Mouse (Mus musculus) forebrain, embryonic 16.5 days (tissue): ENCODE measurements at regions not wholly inside any gene's neighbourhood (a gene's known extent, or its start where the extent isn't known, plus 50 kb on each side); places are given as distances from the start of the nearest gene placed in this dataset.

Experiments used
- ATAC-seq: fragments of 200-750 bp; cut with Nextera tagmentation; 2 replicates; pipeline ENCODE4 v1.8.0; 2017; ENCODE audit warnings: mild to moderate bottlenecking, moderate library complexity
- H3K27ac ChIP-seq: fragments of 300-500 bp; sonication (generic); 2 replicates; pipeline ENCODE4 v1.5.1; 2014; ENCODE audit warnings: low read length, control low read depth
- H3K27me3 ChIP-seq: fragments of 300-500 bp; sonication (generic); replicated peaks from 2 replicates; pipeline ENCODE4 v1.6.1; 2014; ENCODE audit warnings: low read length; ENCODE audit not compliant: control insufficient read depth, insufficient read depth
- H3K36me3 ChIP-seq: fragments of 300-500 bp; sonication (generic); 2 replicates; pipeline ENCODE4 v1.6.1; 2014; ENCODE audit not compliant: control insufficient read depth, insufficient read depth
- H3K4me1 ChIP-seq: fragments of 300-500 bp; sonication (generic); replicated peaks from 2 replicates; pipeline ENCODE4 v1.6.1; 2014; ENCODE audit warnings: low read length; ENCODE audit not compliant: control insufficient read depth, insufficient read depth
- H3K4me2 ChIP-seq: fragments of 300-500 bp; sonication (generic); 2 replicates; pipeline ENCODE4 v1.6.1; 2014; ENCODE audit warnings: mild to moderate bottlenecking, low read length, control low read depth
- H3K4me3 ChIP-seq: fragments of 300-500 bp; sonication (generic); replicated peaks from 2 replicates; pipeline ENCODE4 v1.5.1; 2014; ENCODE audit warnings: mild to moderate bottlenecking, low read length, control low read depth
- H3K9ac ChIP-seq: fragments of 300-500 bp; sonication (generic); replicated peaks from 2 replicates; pipeline ENCODE4 v1.6.1; 2014; ENCODE audit warnings: low read depth, low read length, control low read depth
- H3K9me3 ChIP-seq: fragments of 300-500 bp; sonication (generic); 2 replicates; pipeline ENCODE4 v1.6.1; 2016; ENCODE audit warnings: low read length; ENCODE audit not compliant: control insufficient read depth
- WGBS: fragments of 180-500 bp; shearing (Covaris S2); extraction: QIAGEN DNeasy Blood & Tissue Kit; methylation state at CpG from one replicate; pipeline ENCODE4 v1.1.7; 2014; 5-methylcytosine and 5-hydroxymethylcytosine counted together

DNA sequence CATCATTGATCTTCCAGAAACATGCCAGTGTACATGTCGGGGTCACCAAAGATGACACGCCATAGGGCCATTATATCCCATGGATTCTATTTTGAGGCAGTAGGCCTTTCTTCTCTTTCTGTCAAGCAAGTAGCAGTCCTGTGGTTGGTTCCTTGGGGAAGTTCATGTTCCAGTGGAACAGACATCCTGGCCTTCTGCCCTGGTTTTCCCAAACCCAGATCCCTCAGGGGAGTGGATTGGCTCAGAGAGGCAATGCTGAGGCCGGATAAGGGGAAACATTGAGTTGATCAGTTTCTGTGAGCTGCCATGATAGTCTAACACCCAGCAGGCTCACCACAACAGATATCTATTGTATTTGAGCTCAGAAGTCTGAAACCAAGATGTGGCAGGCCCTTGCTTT lies 125.9 kb downstream of the Pdgfra start:
- H3K4me1 ChIP-seq = no peaks in the 10 kb centered on the region
- no peak overlapping the region for H3K27ac ChIP-seq
- ATAC-seq = no peak
- H3K4me3 ChIP-seq = no peak overlapping the region
- H3K27me3 ChIP-seq = no peaks in the 10 kb centered on the region
- no peak overlapping the region for H3K9ac ChIP-seq
- H3K9me3 ChIP-seq = no peaks in the 10 kb centered on the region
- no peaks in the 10 kb centered on the region for H3K36me3 ChIP-seq
- H3K4me2 ChIP-seq = no peak overlapping the region
- WGBS = 92% methylated on average over 3 of the region's 3 CpGs

DNA sequence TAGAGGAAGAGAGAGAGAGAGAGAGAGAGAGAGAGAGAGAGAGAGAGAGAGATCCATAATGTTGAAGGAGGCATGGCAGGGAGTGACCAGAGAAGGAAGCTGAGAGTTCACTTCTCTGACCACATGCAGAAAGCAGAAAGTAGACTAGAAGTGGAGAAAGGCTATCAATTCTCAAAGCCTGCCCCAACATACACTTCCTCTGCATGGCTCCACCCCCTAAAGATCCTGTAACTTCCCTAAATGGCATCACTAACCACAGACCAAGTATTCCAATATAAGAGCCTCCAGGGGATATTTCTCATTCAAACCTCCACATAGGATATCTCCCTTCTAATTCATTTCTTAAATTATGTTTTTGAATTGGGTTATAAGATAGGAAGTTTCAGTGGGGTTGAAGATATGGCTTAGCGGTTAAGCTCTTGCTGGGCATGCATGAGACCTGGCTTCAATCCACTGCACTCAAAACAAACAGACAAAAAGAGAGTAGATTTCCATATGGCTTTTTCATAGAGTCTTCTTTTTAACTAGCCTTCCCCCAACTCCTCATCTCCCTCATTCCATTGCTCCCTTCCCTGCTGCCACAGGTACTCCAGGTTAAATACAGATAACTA lies 127.6 kb downstream of the Pdgfra start:
- no peaks in the 10 kb centered on the region for H3K9me3 ChIP-seq
- no peak for ATAC-seq
- WGBS = 96% methylated on average over 1 of the region's 1 CpGs
- no peak overlapping the region for H3K9ac ChIP-seq
- H3K27me3 ChIP-seq = no peaks in the 10 kb centered on the region
- no peaks in the 10 kb centered on the region for H3K4me1 ChIP-seq
- no peak overlapping the region for H3K4me3 ChIP-seq
- H3K36me3 ChIP-seq = no peaks in the 10 kb centered on the region
- no peak overlapping the region for H3K4me2 ChIP-seq
- H3K27ac ChIP-seq = no peak overlapping the region

DNA sequence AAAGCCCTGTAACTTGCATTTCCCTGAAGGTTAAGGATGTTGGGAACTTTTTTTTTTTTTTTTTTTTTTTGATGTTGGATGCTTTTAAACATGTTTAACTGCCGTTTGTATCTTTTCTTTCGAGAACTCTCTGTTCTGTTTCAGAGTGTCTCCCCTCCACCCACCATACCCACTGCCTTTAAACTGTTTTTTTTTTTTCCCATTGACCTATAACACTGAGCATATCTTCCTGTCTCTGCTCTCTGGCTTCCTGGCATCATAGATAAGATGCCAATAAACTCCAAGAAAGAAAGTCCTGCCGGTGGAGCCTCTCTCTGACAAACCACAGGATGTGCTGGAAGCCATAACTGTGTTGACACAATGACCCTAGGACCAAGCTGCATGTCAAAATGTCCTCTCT lies 128.6 kb downstream of the Pdgfra start:
- Histone ChIP-seq H3K4me3 (no peak overlapping the region), H3K27me3 (no peaks in the 10 kb centered on the region), H3K4me2 (no peak overlapping the region), H3K36me3 (no peaks in the 10 kb centered on the region), H3K9me3 (no peaks in the 10 kb centered on the region), H3K4me1 (no peaks in the 10 kb centered on the region), H3K9ac (no peak overlapping the region), H3K27ac (no peak overlapping the region)
- 90% methylated on average over 3 of the region's 3 CpGs for WGBS
- no peak for ATAC-seq

DNA sequence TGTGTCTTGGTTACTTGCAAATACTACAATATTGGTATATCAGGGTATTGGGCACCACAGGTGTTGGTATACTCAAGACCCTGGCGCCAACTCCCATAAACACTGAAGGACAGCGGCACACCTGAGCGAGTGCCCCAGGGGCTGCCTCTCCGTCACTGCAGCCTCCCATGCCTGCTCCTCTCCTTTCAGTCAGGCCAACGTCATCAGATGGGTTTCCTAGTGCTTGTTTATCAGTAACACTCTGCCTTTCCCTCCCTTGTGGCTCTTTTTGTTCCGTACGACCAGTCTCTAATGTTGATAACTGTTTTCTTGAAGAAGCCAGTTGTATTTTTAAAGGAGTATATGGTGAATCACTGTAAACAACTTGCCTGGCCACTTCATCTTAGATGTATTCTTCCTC lies 129.4 kb downstream of the Pdgfra start:
- no peak overlapping the region for H3K4me3 ChIP-seq
- H3K4me2 ChIP-seq = no peak overlapping the region
- H3K9me3 ChIP-seq = no peaks in the 10 kb centered on the region
- no peak overlapping the region for H3K27ac ChIP-seq
- 92% methylated on average over 7 of the region's 7 CpGs for WGBS
- H3K36me3 ChIP-seq = no peaks in the 10 kb centered on the region
- no peak overlapping the region for H3K9ac ChIP-seq
- no peaks in the 10 kb centered on the region for H3K4me1 ChIP-seq
- H3K27me3 ChIP-seq = no peaks in the 10 kb centered on the region
- no peak for ATAC-seq

DNA sequence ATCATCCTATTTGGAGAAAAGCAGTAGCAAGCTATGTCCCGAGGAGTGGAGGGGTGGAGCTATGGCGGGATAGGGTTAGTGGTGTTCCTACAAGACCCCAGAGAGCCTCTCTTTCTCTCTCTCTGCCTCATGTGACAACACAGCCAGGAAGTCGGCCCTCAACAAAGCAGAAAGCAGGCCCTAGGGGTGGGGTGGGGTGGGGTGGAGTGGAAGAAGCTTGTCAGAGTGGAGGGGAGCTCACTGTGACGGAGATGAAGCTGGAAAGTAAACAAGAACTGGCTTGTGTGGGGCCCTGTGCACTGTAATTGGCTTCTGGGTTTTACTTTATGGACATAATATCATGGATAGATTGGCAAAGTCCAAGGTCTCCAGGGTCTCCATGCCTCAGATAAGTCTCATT lies 130.5 kb downstream of the Pdgfra start:
- no peaks in the 10 kb centered on the region for H3K27me3 ChIP-seq
- no peak overlapping the region for H3K4me2 ChIP-seq
- no peaks in the 10 kb centered on the region for H3K4me1 ChIP-seq
- no peak overlapping the region for H3K4me3 ChIP-seq
- H3K27ac ChIP-seq = no peak overlapping the region
- 73% methylated on average over 4 of the region's 4 CpGs for WGBS
- no peak overlapping the region for H3K9ac ChIP-seq
- no peak for ATAC-seq
- H3K9me3 ChIP-seq = no peaks in the 10 kb centered on the region
- H3K36me3 ChIP-seq = no peaks in the 10 kb centered on the region

DNA sequence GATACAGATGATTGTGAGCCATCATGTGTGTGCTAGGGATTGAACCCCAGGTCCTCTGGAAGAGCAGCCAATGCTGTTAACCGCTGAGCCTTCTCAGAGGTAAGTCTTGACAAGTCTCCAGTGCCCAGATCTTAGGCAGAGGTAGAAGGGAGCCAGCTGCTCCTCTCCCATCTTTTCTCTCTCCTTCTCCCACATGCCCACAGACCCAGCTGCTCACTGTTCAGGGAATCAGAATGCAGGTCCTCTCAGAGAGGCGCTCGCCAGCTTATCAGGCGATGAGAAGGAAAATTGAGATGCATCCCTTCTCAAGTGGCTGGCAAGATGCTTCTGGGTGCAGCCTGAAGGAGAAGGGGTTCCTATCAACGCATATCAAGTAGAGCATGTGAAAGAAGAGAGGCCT lies 131.7 kb downstream of the Pdgfra start:
- Histone ChIP-seq H3K4me2 (no peak overlapping the region), H3K36me3 (no peaks in the 10 kb centered on the region), H3K9me3 (no peaks in the 10 kb centered on the region), H3K4me3 (no peak overlapping the region), H3K27me3 (no peaks in the 10 kb centered on the region), H3K27ac (no peak overlapping the region), H3K4me1 (no peaks in the 10 kb centered on the region), H3K9ac (no peak overlapping the region)
- WGBS = 78% methylated on average over 5 of the region's 5 CpGs
- ATAC-seq = no peak

DNA sequence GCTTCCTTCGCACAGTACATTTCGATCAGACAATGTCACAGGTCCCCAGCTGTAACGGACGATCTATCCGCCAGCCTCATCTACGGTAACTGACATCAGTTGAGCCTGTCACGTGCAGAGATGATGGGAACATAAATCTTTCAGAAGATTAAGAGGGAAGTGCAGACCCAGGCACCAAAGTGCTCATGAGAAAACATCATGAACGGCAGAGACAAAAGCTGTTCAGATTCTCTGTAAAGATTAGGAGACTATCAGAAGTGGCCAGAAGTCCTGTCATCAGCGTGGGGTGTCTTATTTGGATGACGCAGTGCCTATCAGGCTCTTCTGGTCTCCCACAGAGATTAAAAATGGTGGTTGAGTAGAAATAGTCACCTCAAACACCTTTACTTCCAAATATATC lies 133.9 kb downstream of the Pdgfra start:
- Histone ChIP-seq H3K36me3 (no peaks in the 10 kb centered on the region), H3K4me1 (no peaks in the 10 kb centered on the region), H3K9ac (no peak overlapping the region), H3K27me3 (no peaks in the 10 kb centered on the region), H3K9me3 (no peaks in the 10 kb centered on the region), H3K4me3 (no peak overlapping the region), H3K4me2 (no peak overlapping the region), H3K27ac (no peak overlapping the region)
- 74% methylated on average over 10 of the region's 10 CpGs for WGBS
- no peak for ATAC-seq

DNA sequence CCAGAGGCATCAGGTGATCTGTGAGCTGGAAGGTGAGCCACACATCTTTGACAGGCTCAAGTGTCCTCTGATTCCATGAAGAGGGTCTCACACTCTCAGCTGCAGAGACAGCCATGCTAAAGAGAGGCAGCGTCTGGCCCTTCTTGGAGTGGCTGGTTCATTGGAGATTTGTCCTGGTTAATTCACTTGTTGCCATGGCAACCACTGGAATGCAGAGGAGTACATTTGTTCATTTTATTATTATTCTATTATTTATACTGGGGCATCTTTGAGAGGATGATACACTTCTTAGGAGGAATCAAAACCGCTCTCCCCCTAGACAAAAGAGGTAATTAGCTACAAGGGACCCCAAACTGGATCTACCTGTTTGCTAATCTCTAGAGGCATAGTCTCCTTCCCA lies 143.6 kb downstream of the Pdgfra start:
- Histone ChIP-seq H3K27me3 (no peaks in the 10 kb centered on the region), H3K9me3 (no peaks in the 10 kb centered on the region), H3K4me3 (no peak overlapping the region), H3K36me3 (no peaks in the 10 kb centered on the region), H3K4me2 (no peak overlapping the region), H3K4me1 (no peaks in the 10 kb centered on the region), H3K9ac (no peak overlapping the region), H3K27ac (no peak overlapping the region)
- WGBS = 58% methylated on average over 2 of the region's 2 CpGs
- no peak for ATAC-seq

DNA sequence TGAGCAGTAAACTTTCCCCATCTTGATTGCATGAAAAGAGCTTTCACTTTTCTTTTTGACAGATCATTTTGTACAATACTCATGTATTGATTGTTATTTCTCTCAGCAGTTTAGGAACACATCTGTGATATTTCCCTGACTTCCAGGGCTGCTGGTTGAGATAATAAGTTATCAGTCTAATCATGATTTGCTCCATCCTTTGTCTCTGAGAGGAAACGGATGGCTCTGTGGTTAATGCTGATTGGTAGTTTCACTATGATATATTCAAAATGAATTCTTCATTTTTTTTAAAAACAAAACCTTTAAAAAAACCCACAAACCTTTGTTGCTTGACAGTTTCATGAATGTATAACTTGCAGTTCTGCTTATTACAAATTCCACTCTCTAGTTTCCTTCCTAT lies 160.8 kb downstream of the Pdgfra start:
- no peak for ATAC-seq
- Histone ChIP-seq H3K4me1 (no peaks in the 10 kb centered on the region), H3K9ac (no peak overlapping the region), H3K27ac (no peak overlapping the region), H3K36me3 (no peaks in the 10 kb centered on the region), H3K27me3 (no peaks in the 10 kb centered on the region), H3K4me2 (no peak overlapping the region), H3K9me3 (no peaks in the 10 kb centered on the region), H3K4me3 (no peak overlapping the region)
- 87% methylated on average over 1 of the region's 1 CpGs for WGBS

DNA sequence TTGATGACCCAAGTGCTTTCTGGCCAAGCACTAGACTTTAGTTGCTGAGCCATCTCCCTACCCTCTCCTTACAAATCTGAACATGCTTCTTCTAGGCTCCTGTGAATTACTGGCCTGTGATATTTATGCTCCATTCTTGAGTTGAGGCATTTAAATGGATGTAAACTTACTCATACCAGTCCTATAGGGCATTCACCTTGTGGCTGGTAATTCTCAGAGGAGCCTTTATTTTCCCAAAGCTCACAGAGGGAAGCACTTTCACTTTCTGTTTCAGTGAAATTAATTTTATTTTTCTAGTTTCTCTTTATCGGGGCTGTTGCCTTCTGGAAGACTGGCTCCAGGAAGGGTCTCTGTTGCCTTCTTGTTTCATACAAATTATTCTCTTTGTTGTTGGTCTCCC lies 163.9 kb downstream of the Pdgfra start:
- Histone ChIP-seq H3K36me3 (no peaks in the 10 kb centered on the region), H3K27me3 (no peaks in the 10 kb centered on the region), H3K27ac (no peak overlapping the region), H3K9me3 (no peaks in the 10 kb centered on the region), H3K9ac (no peak overlapping the region), H3K4me1 (no peaks in the 10 kb centered on the region), H3K4me2 (no peak overlapping the region), H3K4me3 (no peak overlapping the region)
- no peak for ATAC-seq
- 81% methylated on average over 1 of the region's 1 CpGs for WGBS
